Mouse (Mus musculus) layer of hippocampus, adult 2 months (tissue): ENCODE results near the gene Hspa4l. TPM values are rescaled to one million over a fixed set of nuclear protein-coding genes. Genes with fewer than 3 reads are reported as not detected.
A peak's percentile ranks its signal among the peaks of the same experiment; 100 is the strongest.
"Not testable (repeated sequence)": the region's sequence is repeated elsewhere in the genome, so short reads cannot be mapped to it uniquely, and the experiment has no call there.

Experiments
- DNase-seq, 2 experiments: peaks; one replicate each; pipeline ENCODE4 v3.0.0; 2022; ENCODE audit warnings: low spot score in 2 of 2
- H3K27ac ChIP-seq: fragments of 200-600 bp; 2 replicates; pipeline ENCODE4 v1.8.1; 2022
- H3K4me3 ChIP-seq: fragments of 200-600 bp; 2 replicates; pipeline ENCODE4 v1.8.1; 2022; ENCODE audit warnings: mild to moderate bottlenecking
- CTCF ChIP-seq: fragments of 200-600 bp; conservative IDR thresholded peaks from 2 replicates; pipeline ENCODE4 v1.8.1; 2022; ENCODE audit warnings: antibody characterized with exemption, mild to moderate bottlenecking, moderate library complexity
- total RNA-seq, 2 experiments: library from RNA; stranded (reverse); gene quantifications; 2 replicates each; pipeline ENCODE4 v1.2.3; 2021

The Hspa4l gene
- total RNA-seq, 2 experiments from 2014 or later = 146 to 155 TPM

GRCm38 (mm10) chr3:40761312-40761711 is 17.0 kb downstream of the Hspa4l start:
- no peak for DNase-seq
- H3K27ac ChIP-seq = no peak overlapping the region
- no peak overlapping the region for H3K4me3 ChIP-seq
- no peak for TF ChIP-seq CTCF

GRCm38 (mm10) chr3:40793783-40794182 is 49.5 kb downstream of the Hspa4l start:
- Histone ChIP-seq H3K27ac (no peak overlapping the region), H3K4me3 (no peak overlapping the region)
- no peak for DNase-seq
- TF ChIP-seq CTCF = peak; percentile 41

- Histone ChIP-seq H3K27ac (no peak overlapping the region), H3K4me3 (no peak overlapping the region)
- no peak for DNase-seq
- no peak for TF ChIP-seq CTCF
These were observed 53.8 kb downstream of the Hspa4l start for GRCm38 (mm10) chr3:40798054-40798453.

DNA sequence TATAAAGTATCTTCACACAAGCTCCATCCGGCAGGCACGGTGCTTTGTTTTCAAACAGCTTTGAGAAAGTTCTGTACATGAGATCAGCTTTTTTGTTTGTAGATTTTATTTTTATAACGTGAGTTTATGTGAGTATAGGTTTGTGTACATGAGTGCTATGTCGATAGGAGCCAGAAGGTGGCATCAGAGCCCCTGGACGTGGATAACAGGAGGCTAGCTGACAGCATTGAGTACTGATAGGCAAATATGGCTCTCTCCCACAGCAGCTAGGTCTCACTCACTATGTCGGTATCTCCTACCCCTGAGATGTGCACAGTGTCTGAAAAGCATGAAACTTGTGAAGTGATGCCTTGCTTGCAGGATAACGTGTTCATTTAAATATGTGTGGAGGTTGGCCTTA is 54.2 kb downstream of the Hspa4l start:
- peak in 1 of 2 experiments; percentile 25 for DNase-seq
- H3K4me3 ChIP-seq = no peak overlapping the region
- TF ChIP-seq CTCF = peak; percentile 70
- H3K27ac ChIP-seq = no peak overlapping the region

DNA sequence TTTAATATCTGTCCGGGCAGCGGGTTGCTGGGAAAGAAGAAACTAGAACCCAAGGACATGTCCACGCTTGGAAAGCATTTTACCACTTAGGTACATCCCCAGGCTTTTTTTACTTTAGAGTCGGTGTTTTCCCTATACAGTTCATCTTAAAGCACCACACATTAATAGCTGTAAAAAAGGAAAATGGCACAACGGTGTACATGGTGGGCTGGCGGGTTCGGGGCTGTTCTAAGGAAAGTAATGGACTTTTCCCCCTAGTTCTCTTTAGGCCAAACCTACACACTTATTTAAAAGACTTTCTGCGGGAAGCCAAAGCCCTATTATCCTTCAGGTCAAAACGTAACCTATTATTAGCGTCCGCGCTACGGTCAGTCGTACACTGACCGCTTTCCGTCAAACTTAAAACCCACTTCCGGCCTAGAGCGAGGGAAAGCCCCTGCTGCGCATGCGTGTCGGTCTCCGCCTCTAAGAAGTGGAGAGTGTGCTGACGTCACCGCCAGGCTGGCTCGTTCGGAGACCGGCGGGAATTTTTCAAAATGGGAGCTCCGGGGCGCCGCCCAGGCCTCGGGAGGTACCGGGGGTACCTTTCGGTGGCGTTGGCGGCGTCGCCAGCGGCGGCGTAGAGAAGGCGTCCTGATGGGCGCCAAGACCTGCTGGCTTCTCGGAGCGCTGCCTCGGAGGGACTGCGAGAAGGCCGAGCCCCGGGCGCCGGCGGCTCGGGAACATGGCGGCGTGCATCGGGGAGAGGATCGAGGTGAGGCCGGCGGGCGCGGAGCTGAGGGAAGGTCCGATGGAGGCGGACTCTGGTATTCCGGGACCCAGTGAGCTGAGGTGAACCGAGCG is 55.5 kb downstream of the Hspa4l start, which contains the start of gene Plk4:
TSS of gene Plk4 (plus strand) at position 490 of the 843 bp plus-strand sequence.
- TF ChIP-seq CTCF = peak; percentile 25; the same call in 1 of the 2 replicates
- peak within 1 kb of the TSS; percentile 67 for H3K27ac ChIP-seq
- DNase-seq = peak; percentile 94
- H3K4me3 ChIP-seq = peak within 1 kb of the TSS; percentile 85

DNA sequence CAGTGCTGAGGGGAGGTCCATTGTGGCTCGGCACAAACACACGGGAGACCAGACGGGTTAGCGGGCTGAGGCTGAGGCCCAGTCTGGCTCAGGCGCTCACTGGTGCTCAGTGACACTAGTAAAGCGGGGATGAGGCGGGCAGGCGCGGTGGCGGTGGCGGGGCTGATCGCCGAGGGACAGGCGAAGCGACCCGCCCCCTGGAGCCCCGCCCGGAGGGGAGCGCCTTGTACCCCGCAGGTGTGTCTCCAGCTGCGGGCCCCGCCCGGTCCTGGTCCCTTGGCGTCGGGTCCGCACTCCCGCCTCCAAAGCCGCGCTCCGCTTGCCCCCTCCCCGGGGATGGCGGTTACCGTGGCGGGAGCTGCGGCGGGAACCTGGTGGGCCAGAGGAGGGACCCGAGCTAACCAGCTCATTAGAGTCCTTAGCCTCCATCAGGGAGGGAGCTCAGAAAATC is 56.1 kb downstream of the Hspa4l start:
- Histone ChIP-seq H3K27ac (no peak overlapping the region), H3K4me3 (peak overlapping the region; percentile 85)
- no peak for TF ChIP-seq CTCF
- peak in 1 of 2 experiments; percentile 4 for DNase-seq

GRCm38 (mm10) chr3:40806871-40807270 is 62.6 kb downstream of the Hspa4l start:
- no peak overlapping the region for H3K27ac ChIP-seq
- DNase-seq = no peak
- no peak overlapping the region for H3K4me3 ChIP-seq
- no peak for TF ChIP-seq CTCF

DNA sequence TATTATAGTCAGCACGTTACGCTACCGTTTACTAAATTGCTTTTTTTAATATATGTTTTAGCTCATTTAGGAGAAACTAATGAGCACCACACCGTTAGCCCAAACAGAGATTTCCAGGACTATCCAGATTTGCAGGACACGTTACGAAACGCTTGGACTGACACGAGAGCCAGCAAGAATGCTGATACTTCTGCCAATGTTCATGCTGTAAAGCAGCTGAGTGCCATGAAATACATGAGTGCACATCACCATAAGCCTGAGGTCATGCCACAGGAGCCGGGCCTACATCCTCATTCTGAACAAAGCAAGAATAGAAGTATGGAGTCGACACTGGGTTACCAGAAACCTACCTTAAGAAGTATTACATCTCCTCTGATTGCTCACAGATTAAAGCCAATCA is 64.4 kb downstream of the Hspa4l start:
- H3K27ac ChIP-seq = no peak overlapping the region
- no peak for TF ChIP-seq CTCF
- no peak overlapping the region for H3K4me3 ChIP-seq
- no peak for DNase-seq

GRCm38 (mm10) chr3:40809894-40810293 is 65.6 kb downstream of the Hspa4l start:
- no peak for DNase-seq
- Histone ChIP-seq H3K27ac (no peak overlapping the region), H3K4me3 (no peak overlapping the region)
- no peak for TF ChIP-seq CTCF

DNA sequence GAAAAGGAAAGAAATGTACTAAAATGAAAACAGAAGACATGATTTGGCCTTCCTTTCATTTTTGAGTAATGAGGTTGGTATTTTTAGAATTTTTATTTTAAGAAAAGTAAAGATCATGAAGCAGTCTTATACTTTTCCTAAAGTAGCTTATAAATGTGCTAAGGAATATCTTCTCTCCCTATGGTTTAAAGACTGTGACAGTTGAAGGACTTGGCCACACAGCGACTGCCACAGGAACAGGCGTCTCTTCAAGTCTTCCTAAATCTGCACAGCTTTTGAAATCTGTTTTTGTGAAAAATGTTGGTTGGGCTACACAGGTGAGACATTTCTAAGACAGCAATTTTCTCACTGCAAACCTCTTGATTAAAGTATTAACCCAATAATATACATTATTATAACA is 69.0 kb downstream of the Hspa4l start:
- no peak for TF ChIP-seq CTCF
- DNase-seq = no peak
- no peak overlapping the region for H3K4me3 ChIP-seq

DNA sequence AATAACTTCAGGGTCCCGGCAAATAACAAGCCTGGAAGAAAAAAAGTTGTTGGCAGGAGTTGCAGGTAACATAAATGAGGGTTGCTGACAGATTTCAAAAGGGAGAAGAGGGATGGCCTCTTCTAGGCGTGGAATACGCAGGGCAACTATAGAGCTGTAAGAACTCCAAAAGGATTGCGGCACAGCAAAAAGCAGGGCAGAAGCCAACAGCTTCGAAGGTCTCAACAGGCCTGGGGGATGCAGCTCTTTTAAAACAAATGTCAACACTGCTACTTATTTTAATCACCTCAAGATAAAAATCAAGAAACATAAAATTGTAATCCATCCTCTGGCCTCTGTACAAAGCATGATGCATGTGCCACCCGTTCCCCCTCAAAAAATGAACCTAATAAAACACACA is 101.2 kb downstream of the Hspa4l start:
- Histone ChIP-seq H3K27ac (peak overlapping the region; percentile 92), H3K4me3 (peak overlapping the region; percentile 66)
- not testable (repeated sequence) for DNase-seq

More for the DNA sequence above, 69.0 kb downstream of the Hspa4l start:
- no peak overlapping the region for H3K27ac ChIP-seq

Other genes starting within 250 kb of the Hspa4l start
- 1 to 10 TPM; 5.1 to 7.3 TPM for gene Intu, start 213.2 kb upstream of the Hspa4l start, total RNA-seq
- under 1 TPM in 1 of 2 experiments, not detected in 1; 0.22 TPM for gene Slc25a31, start 35.6 kb upstream of the Hspa4l start, total RNA-seq
- gene Plk4, start 55.5 kb downstream of the Hspa4l start, total RNA-seq = 1 to 10 TPM; 3.8 to 6.0 TPM
- gene Mfsd8, start 102.4 kb downstream of the Hspa4l start, total RNA-seq = 10 to 100 TPM; 19.5 to 24.0 TPM
- gene Abhd18, start 102.5 kb downstream of the Hspa4l start, total RNA-seq = 10 to 100 TPM; 12.2 to 14.5 TPM
- gene 1700034I23Rik, start 158.0 kb downstream of the Hspa4l start, total RNA-seq = under 1 TPM in 1 of 2 experiments, not detected in 1; 0.25 TPM
- 10 to 100 TPM; 14.1 to 16.4 TPM for gene Larp1b, start 205.3 kb downstream of the Hspa4l start, total RNA-seq